Mouse (Mus musculus): ENCODE data around the gene Tjp1.

DNA sequence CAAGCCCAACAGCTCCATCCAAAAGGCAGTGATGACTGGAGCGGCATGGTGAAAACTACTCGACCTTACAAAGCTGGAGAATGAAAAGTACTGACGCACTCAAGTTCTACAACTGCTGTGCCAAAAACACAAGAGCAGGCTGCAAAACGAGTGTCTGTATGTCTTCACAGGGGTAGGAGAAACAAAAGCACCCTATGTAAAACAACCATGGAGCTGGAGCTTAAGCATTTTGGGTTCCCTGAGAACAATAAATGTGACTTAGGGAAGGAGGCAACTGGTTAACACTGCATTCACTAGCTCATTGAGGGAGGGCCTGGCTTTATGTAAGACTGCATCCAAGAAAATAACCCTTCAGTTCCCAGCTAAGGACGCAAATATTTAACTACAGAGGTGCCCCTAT lies 158.5 kb downstream of the Tjp1 start:
- TF ChIP-seq POLR2A (IDR thresholded peaks at IDR 0.05; ENCODE audit: extremely low read depth, insufficient read depth, low read length) (no peak), CTCF (IDR thresholded peaks at IDR 0.05; ENCODE audit: low read depth, low read length) (no peak)

Data from liver, adult 2 months (tissue).